Mouse (Mus musculus): ENCODE measurements around the gene Mindy3. TPM values are rescaled to one million over a fixed set of nuclear protein-coding genes. Genes with fewer than 3 reads are reported as not detected.

The Mindy3 gene
- polyA plus RNA-seq, 1 experiment, result 52.2 TPM

GRCm38 (mm10) chr2:12325868-12326267 lies 93.4 kb downstream of the Mindy3 start:
- Histone ChIP-seq H3K9me3 (replicated peaks; ENCODE audit: control insufficient read depth, insufficient read depth, low read length, poor library complexity, severe bottlenecking) (0 out of 2 replicates have a peak, but pooled peaks cover 2% of the 10 kb centered on the region), H3K9ac (ENCODE audit: low read depth, poor library complexity, severe bottlenecking) (no peak overlapping the region), H3K36me3 (ENCODE audit: control insufficient read depth, insufficient read depth, low read length, poor library complexity, severe bottlenecking) (no peaks in the 10 kb centered on the region), H3K4me3 (ENCODE audit: low read depth, low read length) (no peak overlapping the region), H3K27ac (ENCODE audit: insufficient read depth, low read length) (no peak overlapping the region), H3K4me1 (ENCODE audit: control insufficient read depth, insufficient read depth, low read length) (no peaks in the 10 kb centered on the region), H3K27me3 (ENCODE audit: control insufficient read depth, insufficient read depth, low read length, poor library complexity, severe bottlenecking) (no peaks in the 10 kb centered on the region)
- no peak for TF ChIP-seq EP300 (IDR thresholded peaks at IDR 0.05; ENCODE audit: insufficient read depth, low read depth, low read length)
- no peak for TF ChIP-seq CTCF (IDR thresholded peaks at IDR 0.05; ENCODE audit: low read depth, low read length)
- TF ChIP-seq POLR2A (IDR thresholded peaks at IDR 0.05; ENCODE audit: insufficient read depth, low read length), result no peak

DNA sequence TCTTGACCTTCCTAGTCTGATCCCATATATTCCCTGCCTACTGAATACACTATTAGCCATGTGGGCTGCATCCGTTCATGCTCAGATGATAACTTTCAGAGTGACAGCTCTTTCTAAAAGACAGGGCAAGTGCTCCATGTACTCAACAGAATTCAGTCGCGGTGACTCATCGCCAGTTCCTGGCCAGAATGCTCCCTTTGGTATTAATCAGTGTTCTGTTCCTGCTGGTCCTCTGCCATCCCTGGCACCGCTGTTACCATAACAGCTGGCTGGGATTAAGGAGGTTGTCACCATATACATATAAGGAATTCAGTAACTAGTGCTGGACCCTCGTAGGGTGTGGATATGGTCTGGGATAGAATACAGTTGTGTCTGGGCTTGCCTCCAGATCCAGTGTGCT lies 93.9 kb downstream of the Mindy3 start:
- Histone ChIP-seq H3K27ac (ENCODE audit: insufficient read depth, low read length) (no peak overlapping the region), H3K4me3 (ENCODE audit: low read depth, low read length) (no peak overlapping the region), H3K4me1 (ENCODE audit: control insufficient read depth, insufficient read depth, low read length) (no peaks in the 10 kb centered on the region)

DNA sequence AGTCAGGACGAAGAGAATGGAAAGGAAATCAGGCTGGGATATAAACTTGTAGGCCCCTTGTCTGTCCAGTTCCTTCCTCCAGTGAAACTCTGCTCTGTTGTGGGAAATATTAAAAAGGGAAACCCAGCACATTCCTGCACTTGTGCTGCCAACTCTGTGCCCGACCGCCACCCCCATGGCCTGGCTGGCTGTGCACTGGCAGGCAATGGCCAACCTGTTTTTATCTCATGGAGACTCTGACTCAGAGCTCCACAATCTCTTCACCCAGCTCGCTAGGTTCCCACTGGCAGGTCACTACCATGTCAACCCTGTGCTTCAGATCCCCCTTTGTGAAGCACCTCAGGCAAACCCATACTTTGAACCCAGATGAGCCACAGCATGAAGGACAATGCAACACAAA lies 98.4 kb downstream of the Mindy3 start:
- H3K36me3 ChIP-seq (ENCODE audit: control insufficient read depth, insufficient read depth, low read length, poor library complexity, severe bottlenecking), result no peaks in the 10 kb centered on the region
- no peak overlapping the region for H3K27ac ChIP-seq (ENCODE audit: insufficient read depth, low read length)
- TF ChIP-seq EP300 (IDR thresholded peaks at IDR 0.05; ENCODE audit: insufficient read depth, low read depth, low read length), result no peak
- no peak for TF ChIP-seq CTCF (IDR thresholded peaks at IDR 0.05; ENCODE audit: low read depth, low read length)
- TF ChIP-seq POLR2A (IDR thresholded peaks at IDR 0.05; ENCODE audit: insufficient read depth, low read length), result no peak
- H3K27me3 ChIP-seq (ENCODE audit: control insufficient read depth, insufficient read depth, low read length, poor library complexity, severe bottlenecking), result no peaks in the 10 kb centered on the region
- no peak overlapping the region for H3K9ac ChIP-seq (ENCODE audit: low read depth, poor library complexity, severe bottlenecking)
- H3K4me3 ChIP-seq (ENCODE audit: low read depth, low read length), result no peak overlapping the region
- H3K4me1 ChIP-seq (ENCODE audit: control insufficient read depth, insufficient read depth, low read length), result no peaks in the 10 kb centered on the region
- H3K9me3 ChIP-seq (replicated peaks; ENCODE audit: control insufficient read depth, insufficient read depth, low read length, poor library complexity, severe bottlenecking), result 0 out of 2 replicates have a peak, but pooled peaks cover 2% of the 10 kb centered on the region

More for the DNA sequence above, 93.9 kb downstream of the Mindy3 start:
- TF ChIP-seq POLR2A (IDR thresholded peaks at IDR 0.05; ENCODE audit: insufficient read depth, low read length) (no peak), EP300 (IDR thresholded peaks at IDR 0.05; ENCODE audit: insufficient read depth, low read depth, low read length) (no peak), CTCF (IDR thresholded peaks at IDR 0.05; ENCODE audit: low read depth, low read length) (no peak)
- H3K9me3 ChIP-seq (replicated peaks; ENCODE audit: control insufficient read depth, insufficient read depth, low read length, poor library complexity, severe bottlenecking), result 0 out of 2 replicates have a peak, but pooled peaks cover 2% of the 10 kb centered on the region
- H3K36me3 ChIP-seq (ENCODE audit: control insufficient read depth, insufficient read depth, low read length, poor library complexity, severe bottlenecking), result no peaks in the 10 kb centered on the region
- H3K27me3 ChIP-seq (ENCODE audit: control insufficient read depth, insufficient read depth, low read length, poor library complexity, severe bottlenecking), result no peaks in the 10 kb centered on the region
- H3K9ac ChIP-seq (ENCODE audit: low read depth, poor library complexity, severe bottlenecking), result no peak overlapping the region

GRCm38 (mm10) chr2:12318715-12319114 lies 100.6 kb downstream of the Mindy3 start:
- no peak overlapping the region for H3K4me3 ChIP-seq (ENCODE audit: low read depth, low read length)
- TF ChIP-seq POLR2A (IDR thresholded peaks at IDR 0.05; ENCODE audit: insufficient read depth, low read length) (no peak), EP300 (IDR thresholded peaks at IDR 0.05; ENCODE audit: insufficient read depth, low read depth, low read length) (no peak), CTCF (IDR thresholded peaks at IDR 0.05; ENCODE audit: low read depth, low read length) (no peak)
- no peak overlapping the region for H3K27ac ChIP-seq (ENCODE audit: insufficient read depth, low read length)

DNA sequence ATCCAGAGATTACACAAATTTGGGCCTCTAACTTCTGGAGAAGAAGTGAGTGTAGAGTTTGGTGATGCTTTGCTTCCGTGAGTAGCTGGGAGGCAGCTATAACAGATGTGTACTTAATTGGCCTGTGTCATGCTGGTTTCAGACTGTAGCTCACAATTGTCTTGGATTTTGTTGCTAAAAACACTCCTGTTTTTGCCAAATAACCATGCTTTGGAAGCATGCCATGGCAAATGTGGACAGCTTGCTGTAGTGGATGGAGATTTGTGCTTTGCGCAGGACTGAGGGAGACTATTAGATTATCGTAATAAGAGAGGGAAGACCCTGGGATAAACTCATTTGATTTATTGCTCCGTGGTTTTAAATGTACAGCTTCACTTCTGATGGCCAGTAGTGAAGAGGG lies 101.2 kb downstream of the Mindy3 start:
- no peak overlapping the region for H3K27ac ChIP-seq (ENCODE audit: insufficient read depth, low read length)
- H3K27me3 ChIP-seq (ENCODE audit: control insufficient read depth, insufficient read depth, low read length, poor library complexity, severe bottlenecking), result no peaks in the 10 kb centered on the region
- TF ChIP-seq POLR2A (IDR thresholded peaks at IDR 0.05; ENCODE audit: insufficient read depth, low read length) (no peak), CTCF (IDR thresholded peaks at IDR 0.05; ENCODE audit: low read depth, low read length) (no peak), EP300 (IDR thresholded peaks at IDR 0.05; ENCODE audit: insufficient read depth, low read depth, low read length) (no peak)

More at GRCm38 (mm10) chr2:12318715-12319114, 100.6 kb downstream of the Mindy3 start:
- H3K27me3 ChIP-seq (ENCODE audit: control insufficient read depth, insufficient read depth, low read length, poor library complexity, severe bottlenecking), result no peaks in the 10 kb centered on the region
- H3K4me1 ChIP-seq (ENCODE audit: control insufficient read depth, insufficient read depth, low read length), result no peaks in the 10 kb centered on the region
- H3K36me3 ChIP-seq (ENCODE audit: control insufficient read depth, insufficient read depth, low read length, poor library complexity, severe bottlenecking), result no peaks in the 10 kb centered on the region
- 0 out of 2 replicates have a peak, but pooled peaks cover 2% of the 10 kb centered on the region for H3K9me3 ChIP-seq (replicated peaks; ENCODE audit: control insufficient read depth, insufficient read depth, low read length, poor library complexity, severe bottlenecking)
- no peak overlapping the region for H3K9ac ChIP-seq (ENCODE audit: low read depth, poor library complexity, severe bottlenecking)

DNA sequence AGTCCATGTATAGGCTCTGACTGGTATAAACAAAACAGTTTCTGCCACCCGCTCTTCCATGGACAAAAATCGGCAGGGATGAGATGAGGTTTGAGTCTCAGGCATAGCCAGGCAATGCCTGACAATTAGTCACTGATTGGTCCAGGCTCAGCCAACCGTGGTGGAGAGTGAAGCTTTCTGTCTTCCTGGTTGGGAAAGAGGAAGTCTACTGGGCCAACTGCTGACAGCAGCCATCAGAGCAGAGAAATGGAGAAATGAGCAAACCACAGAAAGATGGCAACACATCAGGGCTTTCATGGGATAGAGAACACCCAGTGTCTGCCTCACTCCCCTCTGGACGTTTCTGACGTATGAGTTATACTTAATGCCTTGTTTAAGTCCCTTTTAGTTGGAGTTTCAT lies 101.9 kb downstream of the Mindy3 start:
- H3K9ac ChIP-seq (ENCODE audit: low read depth, poor library complexity, severe bottlenecking), result no peak overlapping the region
- no peaks in the 10 kb centered on the region for H3K9me3 ChIP-seq (replicated peaks; ENCODE audit: control insufficient read depth, insufficient read depth, low read length, poor library complexity, severe bottlenecking)
- no peaks in the 10 kb centered on the region for H3K27me3 ChIP-seq (ENCODE audit: control insufficient read depth, insufficient read depth, low read length, poor library complexity, severe bottlenecking)
- H3K36me3 ChIP-seq (ENCODE audit: control insufficient read depth, insufficient read depth, low read length, poor library complexity, severe bottlenecking), result no peaks in the 10 kb centered on the region
- TF ChIP-seq CTCF (IDR thresholded peaks at IDR 0.05; ENCODE audit: low read depth, low read length) (no peak), EP300 (IDR thresholded peaks at IDR 0.05; ENCODE audit: insufficient read depth, low read depth, low read length) (no peak), POLR2A (IDR thresholded peaks at IDR 0.05; ENCODE audit: insufficient read depth, low read length) (no peak)
- no peaks in the 10 kb centered on the region for H3K4me1 ChIP-seq (ENCODE audit: control insufficient read depth, insufficient read depth, low read length)
- H3K4me3 ChIP-seq (ENCODE audit: low read depth, low read length), result no peak overlapping the region
- H3K27ac ChIP-seq (ENCODE audit: insufficient read depth, low read length), result no peak overlapping the region

More for the DNA sequence above, 101.2 kb downstream of the Mindy3 start:
- Histone ChIP-seq H3K4me3 (ENCODE audit: low read depth, low read length) (no peak overlapping the region), H3K36me3 (ENCODE audit: control insufficient read depth, insufficient read depth, low read length, poor library complexity, severe bottlenecking) (no peaks in the 10 kb centered on the region), H3K4me1 (ENCODE audit: control insufficient read depth, insufficient read depth, low read length) (no peaks in the 10 kb centered on the region), H3K9ac (ENCODE audit: low read depth, poor library complexity, severe bottlenecking) (no peak overlapping the region), H3K9me3 (replicated peaks; ENCODE audit: control insufficient read depth, insufficient read depth, low read length, poor library complexity, severe bottlenecking) (0 out of 2 replicates have a peak, but pooled peaks cover 2% of the 10 kb centered on the region)
